Mouse (Mus musculus): ENCODE results near the gene Prph. TPM values are rescaled to one million over a fixed set of nuclear protein-coding genes. Genes with fewer than 3 reads are reported as not detected.

Prph gene
- polyA plus RNA-seq, 1 experiment from 2014 or later: 7.1 TPM

DNA sequence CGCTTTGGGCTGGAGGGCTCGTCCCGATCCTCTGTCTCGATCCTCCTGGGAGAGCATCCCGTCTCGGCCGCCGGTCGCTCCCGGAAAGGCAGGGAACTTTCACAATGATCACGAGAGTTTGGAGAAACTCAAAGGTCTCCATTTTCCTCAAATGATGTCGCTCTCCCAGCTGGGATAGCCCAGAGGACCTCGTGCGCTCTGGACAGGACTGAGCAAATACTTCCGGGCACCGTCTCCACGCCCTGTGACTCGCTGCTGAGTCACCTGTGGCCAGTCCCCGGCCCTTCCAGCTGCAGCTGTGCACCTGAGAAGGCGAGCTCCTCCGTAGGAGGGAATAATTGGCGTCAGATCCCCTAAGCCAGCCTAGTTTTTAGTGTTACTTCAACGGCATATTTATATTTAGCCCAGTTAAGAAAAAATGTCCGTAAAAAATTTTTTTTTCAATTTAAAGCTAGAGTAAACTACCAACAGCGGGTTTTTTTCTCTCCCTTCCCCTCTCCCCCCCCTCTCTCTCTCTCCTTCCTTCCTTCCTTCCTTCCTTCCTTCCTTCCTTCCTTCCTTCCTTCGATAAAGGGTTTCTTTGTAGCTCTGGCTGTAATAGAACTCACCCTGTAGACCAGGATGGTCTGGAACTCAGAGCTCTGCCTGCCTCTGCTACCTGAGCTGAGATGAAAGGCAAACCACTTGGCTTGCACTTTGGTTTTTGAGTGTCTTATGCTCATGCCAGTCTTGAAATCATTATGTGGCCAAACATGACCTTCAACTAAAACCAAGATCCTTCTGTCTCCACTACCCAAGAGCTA, 24.2 kb upstream of the Prph start:
- Histone ChIP-seq H3K9ac (ENCODE audit: low read depth, low read length) (no peak overlapping the region), H3K27ac (ENCODE audit: low read length) (no peak overlapping the region)

DNA sequence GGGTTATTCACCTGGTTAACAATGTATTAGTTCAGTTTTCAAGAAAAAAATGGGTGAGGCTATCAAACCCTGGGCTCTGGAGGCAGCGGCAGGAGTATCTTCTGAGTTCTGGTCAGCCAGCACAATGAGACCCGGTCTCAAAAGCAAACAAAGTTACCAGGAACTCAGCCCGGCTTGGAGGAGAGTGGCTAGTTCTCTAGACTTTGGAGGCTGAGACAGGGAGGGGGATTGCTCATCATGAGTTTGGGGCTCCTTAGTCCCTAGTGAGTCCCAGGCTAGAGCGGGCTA, 23.6 kb upstream of the Prph start:
- no peak overlapping the region for H3K27ac ChIP-seq (ENCODE audit: low read length)
- H3K4me3 ChIP-seq (ENCODE audit: low read depth, low read length): no peak overlapping the region
- peaks cover 14% of the 10 kb centered on the region for H3K4me1 ChIP-seq (ENCODE audit: control insufficient read depth, insufficient read depth, low read length)
- H3K4me2 ChIP-seq (ENCODE audit: low read length): no peak overlapping the region
- no peaks in the 10 kb centered on the region for H3K9me3 ChIP-seq (replicated peaks; ENCODE audit: control insufficient read depth, low read length, poor library complexity, severe bottlenecking)
- WGBS: 84% methylated on average over 4 of the region's 4 CpGs
- no peaks in the 10 kb centered on the region for H3K36me3 ChIP-seq (ENCODE audit: control insufficient read depth, insufficient read depth, low read length)
- H3K9ac ChIP-seq (ENCODE audit: low read depth, low read length): no peak overlapping the region
- ATAC-seq: no peak
- peaks cover 6% of the 10 kb centered on the region for H3K27me3 ChIP-seq (ENCODE audit: control insufficient read depth, insufficient read depth, low read depth, low read length)

More for the DNA sequence above, 24.2 kb upstream of the Prph start:
- Histone ChIP-seq H3K36me3 (ENCODE audit: control insufficient read depth, insufficient read depth, low read length) (no peaks in the 10 kb centered on the region), H3K4me3 (ENCODE audit: low read depth, low read length) (peak overlapping the region; percentile 32), H3K4me1 (ENCODE audit: control insufficient read depth, insufficient read depth, low read length) (peaks cover 14% of the 10 kb centered on the region), H3K27me3 (ENCODE audit: control insufficient read depth, insufficient read depth, low read depth, low read length) (peaks cover 6% of the 10 kb centered on the region), H3K9me3 (replicated peaks; ENCODE audit: control insufficient read depth, low read length, poor library complexity, severe bottlenecking) (no peaks in the 10 kb centered on the region), H3K4me2 (ENCODE audit: low read length) (peak overlapping the region; percentile 58)
- WGBS: 20% methylated on average over 26 of the region's 26 CpGs
- no peak for ATAC-seq

DNA sequence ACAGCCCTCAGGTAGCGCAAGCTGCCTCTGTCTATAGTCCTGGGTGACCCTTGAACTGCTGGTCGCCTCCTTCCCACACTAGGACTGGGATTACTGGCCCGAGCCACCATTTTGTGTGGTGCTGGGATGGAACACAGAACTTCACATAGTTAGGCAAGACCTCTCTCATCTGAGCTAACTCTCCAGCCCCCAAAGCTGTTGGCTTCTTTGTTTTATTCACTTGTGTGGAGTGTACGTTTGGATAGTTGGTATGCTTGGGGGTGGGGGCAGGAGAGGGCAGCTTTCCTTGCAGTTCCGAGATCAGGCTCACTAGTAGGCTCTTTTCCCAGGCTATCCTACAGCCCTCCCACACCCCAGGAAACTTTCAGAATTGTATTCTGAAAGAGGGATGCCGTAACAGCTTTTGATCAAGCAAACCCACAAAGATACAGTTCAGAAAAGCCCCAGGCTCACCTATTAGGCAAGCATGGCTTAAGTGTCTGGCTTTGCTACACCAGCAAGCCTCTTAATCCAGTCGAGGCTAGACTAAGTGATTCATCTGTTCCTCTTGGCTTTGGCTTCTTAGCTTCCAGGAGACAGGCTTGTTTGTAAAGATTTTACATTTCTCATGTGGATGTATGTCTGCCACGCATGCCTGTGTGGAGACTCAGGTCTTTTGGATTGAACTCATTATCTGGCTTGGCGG, 22.8 kb upstream of the Prph start:
- no peak overlapping the region for H3K4me2 ChIP-seq (ENCODE audit: low read length)
- H3K27ac ChIP-seq (ENCODE audit: low read length): no peak overlapping the region
- no peaks in the 10 kb centered on the region for H3K9me3 ChIP-seq (replicated peaks; ENCODE audit: control insufficient read depth, low read length, poor library complexity, severe bottlenecking)

DNA sequence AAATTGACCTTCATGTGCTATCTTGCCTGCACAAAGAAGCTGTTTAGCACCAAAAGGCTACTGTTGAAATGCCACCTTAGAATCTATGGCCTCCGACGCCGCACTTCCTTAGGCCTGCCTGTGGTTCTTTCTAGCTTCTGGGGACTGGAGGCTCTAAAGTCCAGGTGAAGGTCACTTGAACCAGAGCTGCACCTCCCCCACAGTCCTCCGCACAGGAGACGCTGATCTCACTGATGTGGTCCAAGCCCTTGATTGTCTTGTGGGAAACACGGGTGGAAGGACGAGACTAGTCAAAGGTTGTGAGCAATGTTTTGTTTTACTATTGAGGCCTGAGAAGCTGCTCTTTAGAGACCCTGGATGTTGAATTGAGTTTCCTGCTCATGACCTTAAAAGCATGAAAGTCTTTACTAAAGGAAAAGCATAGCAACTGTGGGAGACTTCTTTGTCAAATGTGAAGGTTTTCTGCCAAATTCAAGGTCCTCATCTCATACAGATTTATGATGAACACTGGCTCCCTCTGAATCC, 22.2 kb upstream of the Prph start:
- H3K27ac ChIP-seq (ENCODE audit: low read length): no peak overlapping the region
- H3K4me3 ChIP-seq (ENCODE audit: low read depth, low read length): no peak overlapping the region
- H3K4me1 ChIP-seq (ENCODE audit: control insufficient read depth, insufficient read depth, low read length): peaks cover 14% of the 10 kb centered on the region
- H3K36me3 ChIP-seq (ENCODE audit: control insufficient read depth, insufficient read depth, low read length): no peaks in the 10 kb centered on the region
- no peak overlapping the region for H3K4me2 ChIP-seq (ENCODE audit: low read length)
- 81% methylated on average over 7 of the region's 7 CpGs for WGBS
- ATAC-seq: no peak
- H3K9me3 ChIP-seq (replicated peaks; ENCODE audit: control insufficient read depth, low read length, poor library complexity, severe bottlenecking): no peaks in the 10 kb centered on the region
- peaks cover 6% of the 10 kb centered on the region for H3K27me3 ChIP-seq (ENCODE audit: control insufficient read depth, insufficient read depth, low read depth, low read length)
- no peak overlapping the region for H3K9ac ChIP-seq (ENCODE audit: low read depth, low read length)

More for the DNA sequence above, 22.8 kb upstream of the Prph start:
- Histone ChIP-seq H3K4me3 (ENCODE audit: low read depth, low read length) (no peak overlapping the region), H3K9ac (ENCODE audit: low read depth, low read length) (no peak overlapping the region), H3K36me3 (ENCODE audit: control insufficient read depth, insufficient read depth, low read length) (no peaks in the 10 kb centered on the region), H3K27me3 (ENCODE audit: control insufficient read depth, insufficient read depth, low read depth, low read length) (peaks cover 6% of the 10 kb centered on the region), H3K4me1 (ENCODE audit: control insufficient read depth, insufficient read depth, low read length) (peaks cover 14% of the 10 kb centered on the region)
- 73% methylated on average over 9 of the region's 9 CpGs for WGBS
- ATAC-seq: no peak

DNA sequence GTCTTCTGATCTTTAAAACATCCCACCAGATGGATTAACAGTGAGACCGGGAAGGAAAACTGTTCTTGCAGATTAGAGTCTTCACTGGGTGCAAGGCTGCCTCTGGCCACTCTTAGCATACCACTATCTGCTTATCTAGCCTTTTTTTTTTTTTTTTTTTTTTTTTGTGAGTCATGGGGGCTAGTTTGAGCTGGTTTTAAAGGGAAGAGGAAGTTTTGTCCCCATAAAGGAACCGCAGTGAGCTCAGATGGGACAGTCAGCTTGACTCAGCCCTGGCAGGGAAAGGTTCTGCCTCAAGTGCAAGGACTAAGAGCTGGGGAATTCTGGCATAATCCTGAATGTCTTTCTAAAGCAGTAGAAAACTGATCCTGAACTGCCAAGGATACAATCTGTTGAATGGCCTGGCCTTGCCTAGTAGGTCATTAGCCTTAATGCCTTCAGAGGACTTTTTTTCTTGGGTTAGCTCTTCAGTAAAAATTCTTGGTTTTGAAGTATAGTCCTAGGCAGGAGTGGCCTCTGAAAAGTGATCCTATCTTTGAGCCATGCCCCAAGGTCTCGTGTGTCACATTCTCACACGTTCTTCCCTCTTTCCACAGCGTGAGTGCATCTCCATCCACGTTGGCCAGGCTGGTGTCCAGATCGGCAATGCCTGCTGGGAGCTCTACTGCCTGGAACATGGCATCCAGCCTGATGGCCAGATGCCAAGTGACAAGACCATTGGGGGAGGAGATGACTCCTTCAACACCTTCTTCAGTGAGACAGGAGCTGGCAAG, 21.3 kb upstream of the Prph start:
- ATAC-seq: no peak
- no peak overlapping the region for H3K27ac ChIP-seq (ENCODE audit: low read length)
- H3K4me1 ChIP-seq (ENCODE audit: control insufficient read depth, insufficient read depth, low read length): peaks cover 14% of the 10 kb centered on the region
- peaks cover 6% of the 10 kb centered on the region for H3K27me3 ChIP-seq (ENCODE audit: control insufficient read depth, insufficient read depth, low read depth, low read length)
- no peak overlapping the region for H3K4me3 ChIP-seq (ENCODE audit: low read depth, low read length)
- H3K4me2 ChIP-seq (ENCODE audit: low read length): no peak overlapping the region
- WGBS: 86% methylated on average over 7 of the region's 7 CpGs
- H3K9me3 ChIP-seq (replicated peaks; ENCODE audit: control insufficient read depth, low read length, poor library complexity, severe bottlenecking): no peaks in the 10 kb centered on the region
- H3K36me3 ChIP-seq (ENCODE audit: control insufficient read depth, insufficient read depth, low read length): no peaks in the 10 kb centered on the region
- no peak overlapping the region for H3K9ac ChIP-seq (ENCODE audit: low read depth, low read length)

GRCm38 (mm10) chr15:99035431-99035830, 19.5 kb upstream of the Prph start:
- Histone ChIP-seq H3K27me3 (ENCODE audit: control insufficient read depth, insufficient read depth, low read depth, low read length) (peaks cover 5% of the 10 kb centered on the region), H3K4me1 (ENCODE audit: control insufficient read depth, insufficient read depth, low read length) (peaks cover under 1% of the 10 kb centered on the region; the same call in 1 of the 2 replicates), H3K27ac (ENCODE audit: low read length) (no peak overlapping the region), H3K4me3 (ENCODE audit: low read depth, low read length) (no peak overlapping the region), H3K4me2 (ENCODE audit: low read length) (no peak overlapping the region), H3K36me3 (ENCODE audit: control insufficient read depth, insufficient read depth, low read length) (no peaks in the 10 kb centered on the region), H3K9me3 (replicated peaks; ENCODE audit: control insufficient read depth, low read length, poor library complexity, severe bottlenecking) (no peaks in the 10 kb centered on the region), H3K9ac (ENCODE audit: low read depth, low read length) (no peak overlapping the region)
- 90% methylated on average over 4 of the region's 4 CpGs for WGBS
- no peak for ATAC-seq

DNA sequence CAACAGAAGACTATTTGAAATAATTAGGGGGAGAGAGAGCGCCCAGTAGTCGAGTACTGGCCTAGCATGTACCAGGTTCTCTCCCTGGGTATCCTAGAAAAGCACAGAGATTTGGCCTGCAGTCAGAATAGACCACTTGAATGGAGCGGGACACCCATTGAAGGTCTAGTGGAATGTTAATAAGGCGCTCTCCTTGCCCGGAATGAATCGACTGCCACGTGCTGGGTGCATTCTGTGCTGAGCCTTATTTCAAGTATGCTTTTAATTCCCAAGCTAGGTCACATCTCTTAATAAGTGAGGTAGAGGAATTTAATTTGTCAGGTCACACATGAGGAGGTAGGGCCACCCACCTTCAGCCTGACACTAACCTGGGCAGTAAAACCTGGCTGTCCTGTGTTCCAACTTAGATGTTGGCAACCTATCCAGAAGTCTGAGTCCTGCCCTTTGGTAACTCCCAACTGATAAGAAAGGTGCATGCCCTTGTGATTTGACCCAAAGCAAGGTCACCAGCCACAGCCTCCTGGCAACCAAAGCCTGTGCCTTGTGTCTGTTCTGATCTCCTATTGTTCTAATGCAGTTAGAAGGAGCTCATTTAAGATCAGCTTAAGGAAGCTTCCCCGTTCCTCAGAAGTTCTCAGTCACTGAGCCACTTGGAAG, 18.6 kb upstream of the Prph start:
- Histone ChIP-seq H3K4me1 (ENCODE audit: control insufficient read depth, insufficient read depth, low read length) (no peaks in the 10 kb centered on the region; the same call in 1 of the 2 replicates), H3K27ac (ENCODE audit: low read length) (no peak overlapping the region), H3K9me3 (replicated peaks; ENCODE audit: control insufficient read depth, low read length, poor library complexity, severe bottlenecking) (no peaks in the 10 kb centered on the region), H3K4me2 (ENCODE audit: low read length) (no peak overlapping the region), H3K36me3 (ENCODE audit: control insufficient read depth, insufficient read depth, low read length) (no peaks in the 10 kb centered on the region), H3K27me3 (ENCODE audit: control insufficient read depth, insufficient read depth, low read depth, low read length) (peaks cover under 1% of the 10 kb centered on the region; the same call in 1 of the 2 replicates), H3K4me3 (ENCODE audit: low read depth, low read length) (no peak overlapping the region), H3K9ac (ENCODE audit: low read depth, low read length) (no peak overlapping the region)
- WGBS: 73% methylated on average over 8 of the region's 8 CpGs
- no peak for ATAC-seq

GRCm38 (mm10) chr15:99038025-99038424, 16.9 kb upstream of the Prph start:
- ATAC-seq: no peak
- 96% methylated on average over 1 of the region's 1 CpGs for WGBS
- Histone ChIP-seq H3K27me3 (ENCODE audit: control insufficient read depth, insufficient read depth, low read depth, low read length) (no peaks in the 10 kb centered on the region), H3K4me2 (ENCODE audit: low read length) (no peak overlapping the region), H3K4me1 (ENCODE audit: control insufficient read depth, insufficient read depth, low read length) (no peaks in the 10 kb centered on the region; the same call in 1 of the 2 replicates), H3K9me3 (replicated peaks; ENCODE audit: control insufficient read depth, low read length, poor library complexity, severe bottlenecking) (no peaks in the 10 kb centered on the region), H3K9ac (ENCODE audit: low read depth, low read length) (no peak overlapping the region), H3K36me3 (ENCODE audit: control insufficient read depth, insufficient read depth, low read length) (no peaks in the 10 kb centered on the region), H3K27ac (ENCODE audit: low read length) (no peak overlapping the region), H3K4me3 (ENCODE audit: low read depth, low read length) (no peak overlapping the region)
